Mouse (Mus musculus) macrophage (primary cell): ENCODE measurements around the gene Lrrc28. TPM values are rescaled to one million over a fixed set of nuclear protein-coding genes. Genes with fewer than 3 reads are reported as not detected.

Source experiments
- polyA plus RNA-seq: library from polyadenylated mRNA; stranded (reverse); fragments of 250-400 nt; gene quantifications from 3 replicates; pipeline ENCODE4 v1.2.4, GENCODE M21; 2018; ENCODE audit warnings: inconsistent platforms

Gene Lrrc28
- polyA plus RNA-seq, 1 experiment from 2014 or later = 5.5 TPM

Other genes with a start within 250 kb of the Lrrc28 start
- gene Ttc23, start 2.1 kb upstream of the Lrrc28 start, polyA plus RNA-seq = 0.52 to 1.0 TPM (median 0.84 TPM) in 3 replicates
- gene Synm, start 114.5 kb upstream of the Lrrc28 start, polyA plus RNA-seq = not detected in 3 replicates